Mouse (Mus musculus): ENCODE results near the gene Il18rap. TPM values are rescaled to one million over a fixed set of nuclear protein-coding genes. Genes with fewer than 3 reads are reported as not detected.
"Not testable (repeated sequence)": the region's sequence is repeated elsewhere in the genome, so short reads cannot be mapped to it uniquely, and the experiment has no call there.

Il18rap gene
- polyA plus RNA-seq, 2 experiments: 0.73 to 1.1 TPM

DNA sequence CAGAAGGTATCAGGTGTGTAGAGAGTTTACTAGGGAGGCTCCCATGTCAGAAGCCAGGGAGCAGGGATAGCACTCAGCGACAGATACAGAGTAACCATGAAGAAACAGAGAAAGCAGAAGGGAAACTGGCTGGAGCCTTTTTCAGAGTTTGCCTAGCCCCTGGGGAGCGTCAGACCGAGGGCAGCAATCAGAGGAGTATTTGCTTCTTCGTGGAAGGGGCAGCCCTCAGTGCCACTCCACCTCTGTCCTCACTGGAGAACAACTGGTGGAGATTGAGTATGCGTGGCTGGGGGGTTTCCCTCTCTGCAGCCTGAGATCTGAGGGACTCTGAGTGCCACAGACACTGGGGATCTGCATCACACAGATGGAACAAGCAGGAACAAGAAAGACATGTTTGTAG, 82.7 kb downstream of the Il18rap start:
- Histone ChIP-seq H3K27me3 (ENCODE audit: control insufficient read depth, insufficient read depth, low read length) (no peaks in the 10 kb centered on the region), H3K27ac (no peak overlapping the region), H3K4me2 (ENCODE audit: low read depth) (no peak overlapping the region), H3K9ac (replicated peaks) (no peak overlapping the region), H3K9me3 (ENCODE audit: control insufficient read depth, low read length) (no peaks in the 10 kb centered on the region), H3K36me3 (replicated peaks; ENCODE audit: control insufficient read depth, insufficient read depth, low read depth) (no peaks in the 10 kb centered on the region), H3K4me3 (ENCODE audit: insufficient read depth in 1 of 2, low read depth in 2 of 2, low read length in 2 of 2) (no peak overlapping the region), H3K4me1 (replicated peaks; ENCODE audit: control insufficient read depth in 2 of 2, insufficient read depth in 2 of 2, low read length in 1 of 2) (no peaks in the 10 kb centered on the region)
- WGBS (ENCODE audit: insufficient replicate concordance): 42% methylated on average over 5 of the region's 5 CpGs
- TF ChIP-seq EP300 (IDR thresholded peaks at IDR 0.05; ENCODE audit: low read depth) (no peak), CTCF (IDR thresholded peaks at IDR 0.05; ENCODE audit: low read depth) (no peak)
- DNase-seq (ENCODE audit: low read depth in 3 of 3, low spot score in 3 of 3): no peak
- no peak for ATAC-seq (ENCODE audit: insufficient read depth)

DNA sequence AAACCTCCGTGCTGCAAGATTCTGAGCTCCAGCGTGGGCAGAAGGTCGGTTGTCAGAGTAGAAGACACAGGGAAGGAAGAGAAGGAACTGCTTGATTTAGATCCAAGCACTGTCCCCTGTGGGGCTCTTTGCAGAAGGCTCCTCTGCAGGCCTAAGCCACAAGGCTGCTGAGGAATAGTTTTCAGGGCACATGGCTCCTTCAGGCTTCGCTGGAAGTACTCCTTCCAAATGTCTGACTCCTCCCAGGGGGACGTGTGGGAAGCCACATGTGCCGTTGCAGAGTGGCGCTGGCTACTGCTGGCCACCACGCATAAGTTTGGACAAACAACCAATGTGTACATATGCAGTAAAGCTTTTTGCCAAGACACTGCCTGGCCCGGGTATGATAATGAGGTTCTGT, 84.5 kb downstream of the Il18rap start:
- H3K4me1 ChIP-seq (replicated peaks; ENCODE audit: control insufficient read depth in 2 of 2, insufficient read depth in 2 of 2, low read length in 1 of 2); ATAC-seq (ENCODE audit: insufficient read depth); H3K27me3 ChIP-seq (ENCODE audit: control insufficient read depth, insufficient read depth, low read length); H3K36me3 ChIP-seq (replicated peaks; ENCODE audit: control insufficient read depth, insufficient read depth, low read depth); H3K9me3 ChIP-seq (ENCODE audit: control insufficient read depth, low read length); H3K4me2 ChIP-seq (ENCODE audit: low read depth); H3K9ac ChIP-seq (replicated peaks); H3K27ac ChIP-seq; DNase-seq (ENCODE audit: low read depth in 3 of 3, low spot score in 3 of 3); H3K4me3 ChIP-seq (ENCODE audit: insufficient read depth in 1 of 2, low read depth in 2 of 2, low read length in 2 of 2): not testable (repeated sequence)
- WGBS (ENCODE audit: insufficient replicate concordance): 67% methylated on average over 9 of the region's 9 CpGs

DNA sequence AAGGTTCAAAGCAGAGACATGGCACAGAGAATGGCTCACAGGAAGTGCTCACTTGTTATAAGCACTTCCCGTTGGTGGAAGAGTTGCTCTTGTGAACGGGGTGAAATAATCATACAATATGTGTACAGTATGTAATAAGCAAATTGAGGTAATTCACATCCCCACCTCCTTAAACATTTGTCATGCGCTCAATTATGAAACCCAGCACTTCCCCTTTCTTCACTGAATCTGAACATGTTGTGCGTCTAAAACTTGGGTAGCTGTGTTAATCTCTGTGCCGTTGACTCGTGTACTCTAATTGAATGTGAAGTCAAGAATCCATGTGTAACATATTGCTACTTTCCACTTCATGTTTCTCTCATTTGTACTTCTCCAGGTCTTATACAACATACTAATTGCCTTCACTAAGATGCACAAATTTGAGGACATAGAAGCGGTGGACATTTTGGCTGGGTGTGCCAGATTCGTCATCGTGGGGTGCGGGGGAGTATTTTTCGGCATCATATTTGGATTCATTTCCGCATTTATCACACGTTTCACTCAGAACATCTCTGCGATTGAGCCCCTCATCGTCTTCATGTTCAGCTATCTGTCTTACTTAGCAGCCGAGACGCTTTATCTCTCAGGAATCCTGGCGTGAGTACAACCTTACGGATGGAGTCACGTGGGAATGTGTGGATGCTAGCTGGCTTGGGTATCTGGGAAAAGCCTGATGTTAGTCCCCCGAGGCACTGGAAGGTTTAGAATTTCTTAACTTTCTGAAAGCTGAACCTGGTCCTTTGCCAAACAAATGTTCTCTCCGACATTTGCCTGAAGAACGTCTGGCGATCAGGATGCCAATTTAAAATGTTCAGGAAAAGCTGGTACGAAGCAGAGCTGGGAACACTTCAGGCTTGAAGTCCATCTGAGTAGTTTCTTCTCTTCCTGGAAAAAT, 85.5 kb downstream of the Il18rap start:
- H3K4me2 ChIP-seq (ENCODE audit: low read depth): no peak overlapping the region
- no peak overlapping the region for H3K4me3 ChIP-seq (ENCODE audit: insufficient read depth in 1 of 2, low read depth in 2 of 2, low read length in 2 of 2)
- ATAC-seq (ENCODE audit: insufficient read depth) (no peak), DNase-seq (ENCODE audit: low read depth in 3 of 3, low spot score in 3 of 3) (no peak)
- H3K4me1 ChIP-seq (replicated peaks; ENCODE audit: control insufficient read depth in 2 of 2, insufficient read depth in 2 of 2, low read length in 1 of 2): no peaks in the 10 kb centered on the region
- no peaks in the 10 kb centered on the region for H3K27me3 ChIP-seq (ENCODE audit: control insufficient read depth, insufficient read depth, low read length)
- no peak overlapping the region for H3K27ac ChIP-seq
- 71% methylated on average over 25 of the region's 25 CpGs for WGBS (ENCODE audit: insufficient replicate concordance)
- H3K9me3 ChIP-seq (ENCODE audit: control insufficient read depth, low read length): no peaks in the 10 kb centered on the region
- H3K36me3 ChIP-seq (replicated peaks; ENCODE audit: control insufficient read depth, insufficient read depth, low read depth): no peaks in the 10 kb centered on the region
- H3K9ac ChIP-seq (replicated peaks): no peak overlapping the region
- TF ChIP-seq EP300 (IDR thresholded peaks at IDR 0.05; ENCODE audit: low read depth) (no peak), CTCF (IDR thresholded peaks at IDR 0.05; ENCODE audit: low read depth) (no peak)

Other genes with a start within 250 kb of the Il18rap start
- gene Il1rl2, start 190.8 kb upstream of the Il18rap start, polyA plus RNA-seq (2012; rRNA removed): 0.80 and 0.91 TPM in 2 replicates
- 0.52 and 0.91 TPM in 2 replicates for gene Il1rl2, start 190.8 kb upstream of the Il18rap start, polyA plus RNA-seq (2014; fragmentation: Nextera tagmentation; extraction: Ambion mirVana)
- gene Il1rl1, start 85.8 kb upstream of the Il18rap start, polyA plus RNA-seq (2012; rRNA removed): 2.9 and 3.8 TPM in 2 replicates
- 2.7 and 3.0 TPM in 2 replicates for gene Il1rl1, start 85.8 kb upstream of the Il18rap start, polyA plus RNA-seq (2014; fragmentation: Nextera tagmentation; extraction: Ambion mirVana)
- gene Il18r1, start 49.8 kb upstream of the Il18rap start, polyA plus RNA-seq (2012; rRNA removed): 0.05 and 0.07 TPM in 2 replicates
- 0.04 TPM in 1 of 2 replicates, not detected in the other for gene Il18r1, start 49.8 kb upstream of the Il18rap start, polyA plus RNA-seq (2014; fragmentation: Nextera tagmentation; extraction: Ambion mirVana)
- not detected in 2 replicates for gene Slc9a4, start 64.7 kb downstream of the Il18rap start, polyA plus RNA-seq (2012; rRNA removed)
- not detected in 2 replicates for gene Slc9a4, start 64.7 kb downstream of the Il18rap start, polyA plus RNA-seq (2014; fragmentation: Nextera tagmentation; extraction: Ambion mirVana)
- gene Slc9a2, start 165.2 kb downstream of the Il18rap start, polyA plus RNA-seq (2012; rRNA removed): 0.01 TPM in 2 replicates
- gene Slc9a2, start 165.2 kb downstream of the Il18rap start, polyA plus RNA-seq (2014; fragmentation: Nextera tagmentation; extraction: Ambion mirVana): not detected in 2 replicates